Mouse (Mus musculus): ENCODE data around the gene Nkain1.

Gene Nkain1

GRCm38 (mm10) chr4:130552312-130553120, 21.5 kb downstream of the Nkain1 start:
- no peak for DNase-seq (ENCODE audit: low read depth, low spot score)

DNA sequence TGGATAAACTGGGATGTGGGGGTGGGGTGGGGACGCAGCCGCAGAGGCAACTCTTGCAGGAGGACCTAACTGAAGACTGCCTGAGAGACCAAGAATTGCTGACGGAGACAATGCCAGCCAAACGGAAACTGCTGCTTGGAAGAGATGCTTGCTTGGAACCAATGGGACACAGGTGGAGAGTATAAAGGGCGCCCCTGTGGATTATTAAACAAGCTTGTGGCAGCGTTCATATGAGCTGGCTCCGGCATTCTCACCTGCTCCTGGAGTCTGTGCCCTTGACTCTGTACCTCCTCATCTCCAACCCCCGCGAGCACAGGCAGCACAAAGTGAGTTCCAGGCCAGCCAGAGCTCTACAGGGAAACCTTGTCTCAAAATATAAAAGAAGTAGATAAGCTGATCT, 23.5 kb downstream of the Nkain1 start:
- DNase-seq (ENCODE audit: low read depth, low spot score) = no peak

DNA sequence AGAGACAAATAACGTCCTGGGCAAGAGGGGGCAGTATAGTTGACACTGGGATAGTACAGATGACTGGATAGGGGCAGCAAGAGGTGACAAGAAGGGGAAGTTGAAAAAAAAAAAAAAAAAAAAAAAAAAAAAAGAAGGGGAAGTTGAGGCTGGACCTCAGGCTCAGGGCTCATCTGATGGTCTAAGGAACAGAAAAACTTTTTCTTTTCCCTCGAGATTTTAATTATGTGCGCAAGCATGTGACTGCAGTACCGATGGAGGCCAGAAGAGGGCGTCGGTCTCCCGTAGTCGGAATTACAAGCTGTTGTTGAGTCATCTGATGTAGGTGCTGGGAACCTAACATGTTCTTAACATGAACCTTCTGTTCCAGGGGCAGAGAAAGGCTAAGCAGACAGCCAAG, 24.8 kb downstream of the Nkain1 start:
- DNase-seq (ENCODE audit: low read depth, low spot score) = no peak

DNA sequence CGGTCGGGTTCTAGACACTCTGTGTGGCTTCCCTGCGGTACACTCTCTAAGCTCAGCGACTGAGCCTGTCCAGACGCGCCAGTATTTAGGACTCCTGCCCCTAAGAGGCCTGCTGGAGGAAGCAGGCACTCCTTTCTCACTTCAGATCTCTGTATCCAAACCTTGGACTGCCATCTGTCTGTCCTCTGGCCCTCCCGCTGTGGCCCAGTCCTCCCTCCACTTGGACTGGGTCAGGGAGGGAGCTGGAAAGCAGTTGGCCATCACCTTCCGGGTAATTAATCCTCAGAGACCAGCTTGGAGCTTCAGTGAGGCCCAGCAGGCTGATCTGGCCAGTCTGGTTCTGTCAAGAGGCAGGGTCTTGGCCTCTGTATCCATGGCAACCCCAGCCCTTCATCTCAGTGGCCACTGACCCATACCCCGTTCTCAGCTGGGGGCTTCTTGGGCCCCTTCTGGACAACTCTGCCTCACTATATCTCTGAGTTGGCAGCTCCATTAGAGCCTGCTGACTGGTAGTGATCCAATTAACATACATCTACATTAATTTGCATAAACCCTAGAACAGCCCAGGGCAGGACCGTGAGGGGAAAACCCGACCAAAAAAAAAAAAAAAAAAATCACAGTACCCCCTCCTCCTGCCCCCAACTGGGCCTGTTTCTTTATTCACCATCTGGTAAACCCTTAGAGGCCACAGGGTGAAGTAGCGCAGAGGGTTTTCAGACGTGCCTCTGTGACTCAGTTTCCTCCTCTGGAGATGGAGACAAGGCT, 27.0 kb downstream of the Nkain1 start:
- no peak for DNase-seq (ENCODE audit: low read depth, low spot score)

- no peak for DNase-seq (ENCODE audit: low read depth, low spot score)
Measured at GRCm38 (mm10) chr4:130544392-130544791, 29.6 kb downstream of the Nkain1 start.

GRCm38 (mm10) chr4:130543121-130543520, 30.9 kb downstream of the Nkain1 start:
- no peak for DNase-seq (ENCODE audit: low read depth, low spot score)

GRCm38 (mm10) chr4:130540831-130541230, 33.1 kb downstream of the Nkain1 start:
- DNase-seq (ENCODE audit: low read depth, low spot score) = no peak

GRCm38 (mm10) chr4:130539706-130540105, 34.3 kb downstream of the Nkain1 start:
- no peak for DNase-seq (ENCODE audit: low read depth, low spot score)

GRCm38 (mm10) chr4:130539053-130539452, 34.9 kb downstream of the Nkain1 start:
- no peak for DNase-seq (ENCODE audit: low read depth, low spot score)

GRCm38 (mm10) chr4:130537371-130537770, 36.6 kb downstream of the Nkain1 start:
- DNase-seq (ENCODE audit: low read depth, low spot score) = no peak

GRCm38 (mm10) chr4:130535789-130536188, 38.2 kb downstream of the Nkain1 start:
- DNase-seq (ENCODE audit: low read depth, low spot score) = no peak

DNA sequence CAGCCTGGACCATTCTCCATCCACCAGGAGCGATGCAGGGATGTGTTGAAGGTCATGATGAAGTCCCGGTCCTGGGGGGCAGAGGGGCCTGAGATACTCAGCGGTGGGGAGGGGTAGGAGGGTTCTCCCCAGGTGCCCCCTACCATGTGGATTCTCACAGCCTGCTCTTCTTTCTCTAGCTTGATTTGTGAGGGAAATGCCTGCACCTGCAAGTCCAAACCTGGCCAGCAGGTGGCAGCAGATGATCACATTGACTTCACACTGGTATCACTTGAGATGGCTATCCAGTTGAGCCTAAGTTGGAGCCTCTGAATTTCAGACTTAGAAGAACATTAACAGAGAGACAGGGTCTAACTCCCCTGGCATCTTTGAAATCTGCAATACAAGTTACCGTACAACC, 40.0 kb downstream of the Nkain1 start:
- peak; percentile 62 for DNase-seq (ENCODE audit: low read depth, low spot score)

DNA sequence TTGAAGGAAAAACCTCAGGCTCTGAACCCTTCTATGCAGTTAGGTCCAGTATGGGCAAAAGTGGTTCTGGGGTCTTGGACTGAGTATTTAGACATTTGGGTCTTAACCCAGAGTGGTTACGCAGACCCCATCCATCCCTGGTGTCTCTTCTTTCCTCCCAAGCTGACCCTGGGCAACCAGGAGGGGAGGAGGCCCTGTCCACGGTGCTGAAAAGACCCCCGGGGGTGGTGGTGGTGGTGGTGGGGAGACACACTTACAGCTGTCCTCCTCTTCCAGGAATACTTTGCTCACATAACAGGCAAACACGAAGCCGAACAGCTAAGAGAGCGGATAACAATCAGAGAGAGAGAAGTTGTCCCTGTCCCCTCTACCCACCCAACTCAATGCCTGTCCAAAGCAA, 41.6 kb downstream of the Nkain1 start:
- DNase-seq (ENCODE audit: low read depth, low spot score) = no peak

DNA sequence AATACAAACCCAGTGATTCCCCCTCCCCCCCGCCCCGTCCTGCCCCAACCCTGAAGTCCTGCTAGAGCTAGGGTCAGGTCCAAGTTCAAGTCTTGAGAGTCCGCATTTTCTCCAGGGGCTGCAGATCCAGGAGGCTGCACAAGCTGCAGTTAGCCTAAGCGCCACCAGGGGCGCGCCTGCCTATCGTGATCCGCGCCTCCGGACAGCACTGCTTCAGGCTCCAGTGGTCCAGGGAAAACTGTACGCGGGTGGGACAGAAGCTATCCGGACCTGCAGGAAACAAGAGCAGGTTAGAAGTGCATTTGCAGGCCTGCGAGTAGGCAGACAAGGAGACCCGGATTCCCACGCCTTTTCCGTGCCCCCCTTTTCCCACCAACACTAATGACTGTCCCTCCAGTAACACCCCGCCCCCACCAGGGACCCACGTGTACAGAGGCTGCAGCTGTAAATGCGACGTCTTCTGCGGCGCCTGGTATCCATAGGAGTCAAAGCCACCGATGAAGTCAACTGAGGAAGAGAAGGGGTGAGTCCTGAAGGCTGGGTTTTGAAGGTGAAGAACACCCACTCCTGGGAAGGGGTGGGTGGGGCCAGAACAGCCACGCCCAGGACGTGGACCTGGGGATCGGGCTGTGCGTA, 42.2 kb downstream of the Nkain1 start:
- DNase-seq (ENCODE audit: low read depth, low spot score) = peak; percentile 28

DNA sequence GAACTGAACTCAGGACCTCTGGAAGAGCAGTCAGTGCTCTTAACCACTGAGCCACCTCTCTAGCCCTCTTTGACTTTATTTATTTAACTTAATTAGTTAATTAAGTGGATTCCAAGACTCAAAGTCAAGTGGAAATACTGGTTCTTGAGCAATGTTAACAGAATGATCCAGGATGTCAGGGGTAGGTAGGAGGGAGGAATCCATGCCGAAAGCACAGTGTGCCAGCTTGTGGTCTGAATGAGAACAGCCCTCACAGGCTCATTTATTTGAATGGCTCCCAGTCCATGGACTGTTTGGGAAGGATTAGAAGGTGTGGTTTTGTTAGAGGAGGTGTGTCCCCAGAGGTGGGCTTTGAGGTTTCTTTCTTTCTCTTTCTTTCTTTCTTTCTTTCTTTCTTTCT, 46.2 kb downstream of the Nkain1 start:
- DNase-seq (ENCODE audit: low read depth, low spot score) = no peak

- no peak for DNase-seq (ENCODE audit: low read depth, low spot score)
Measured at GRCm38 (mm10) chr4:130525041-130525440, 48.9 kb downstream of the Nkain1 start.

DNA sequence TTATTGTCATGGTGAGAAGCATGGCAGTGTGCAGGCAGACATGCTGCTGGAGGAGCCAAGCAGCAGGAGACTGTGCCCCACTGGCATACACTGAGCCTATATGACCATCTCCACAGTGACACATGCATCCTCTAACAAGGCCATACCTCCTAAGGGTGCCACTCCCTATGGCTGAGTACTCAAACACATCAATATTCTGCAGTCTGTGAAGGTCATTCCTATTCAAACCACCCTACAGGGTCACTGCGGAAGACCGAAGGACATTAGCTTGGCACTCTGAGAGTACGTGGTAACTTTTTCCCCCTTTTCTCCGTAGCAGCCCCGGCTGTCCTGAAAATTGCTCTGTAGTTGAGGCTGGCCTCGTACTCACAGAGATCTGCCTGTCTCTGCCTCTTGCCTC, 52.5 kb downstream of the Nkain1 start:
- DNase-seq (ENCODE audit: low read depth, low spot score) = no peak

DNA sequence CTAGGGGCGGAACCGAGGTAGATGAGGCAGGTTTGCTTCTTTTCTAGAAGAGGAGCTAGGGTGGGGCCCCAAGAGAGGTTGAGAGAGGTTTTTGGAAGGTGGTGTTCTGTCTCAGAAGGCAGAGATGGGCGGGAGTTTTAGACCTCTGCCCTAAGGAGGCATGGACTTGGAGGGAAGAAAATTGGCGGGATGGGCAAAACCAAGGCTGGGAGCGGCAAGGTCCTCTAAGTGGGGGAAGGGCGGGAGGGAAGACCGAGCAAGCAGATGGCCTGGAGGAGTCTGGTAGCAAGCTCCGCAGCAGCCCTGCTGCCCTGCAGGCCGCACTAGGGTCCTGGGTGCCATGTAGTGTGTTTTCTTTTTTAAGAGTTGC, 53.5 kb downstream of the Nkain1 start:
- no peak for DNase-seq (ENCODE audit: low read depth, low spot score)

GRCm38 (mm10) chr4:130519567-130520481, 54.1 kb downstream of the Nkain1 start:
- DNase-seq (ENCODE audit: low read depth, low spot score) = peak; percentile 67

DNA sequence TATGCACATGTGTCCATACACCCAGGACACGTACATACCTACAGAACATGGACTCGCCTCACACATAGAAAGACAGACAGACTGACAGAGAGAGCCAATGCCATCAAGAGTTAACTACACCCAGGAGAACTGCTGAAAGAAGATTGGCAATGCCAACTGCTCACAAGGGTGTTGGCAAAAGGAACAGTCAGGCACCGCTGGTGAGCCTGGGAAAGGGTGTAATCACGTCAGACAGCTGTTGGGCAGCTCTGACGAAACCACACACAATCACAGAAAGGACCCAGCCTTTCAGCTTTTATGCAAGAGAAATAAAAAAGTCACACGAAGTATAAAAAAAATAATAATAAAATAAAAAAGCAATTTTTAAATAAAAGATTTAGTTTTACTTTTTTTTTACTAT, 57.5 kb downstream of the Nkain1 start:
- DNase-seq (ENCODE audit: low read depth, low spot score) = no peak

Measured in retina, adult 2 months (tissue).